Mouse (Mus musculus): ENCODE data around the gene Cx3cr1. TPM values are rescaled to one million over a fixed set of nuclear protein-coding genes. Genes with fewer than 3 reads are reported as not detected.

Cx3cr1 gene
- polyA plus RNA-seq, 1 experiment from 2014 or later: 1.8 TPM

GRCm38 (mm10) chr9:119923462-119923861 lies 146.2 kb downstream of the Cx3cr1 start:
- DNase-seq: no peak
- no peak for ATAC-seq
- Histone ChIP-seq H3K4me1 (ENCODE audit: insufficient read depth) (no peaks in the 10 kb centered on the region), H3K27me3 (ENCODE audit: insufficient read depth, low read length) (no peaks in the 10 kb centered on the region), H3K4me2 (ENCODE audit: low read depth, low read length) (no peak overlapping the region), H3K27ac (ENCODE audit: low read depth) (no peak overlapping the region), H3K9ac (replicated peaks) (no peak overlapping the region), H3K4me3 (ENCODE audit: low read depth, low read length) (no peak overlapping the region), H3K36me3 (replicated peaks; ENCODE audit: insufficient read depth, low read length) (peaks cover 78% of the 10 kb centered on the region), H3K9me3 (ENCODE audit: low read length) (no peaks in the 10 kb centered on the region)
- TF ChIP-seq EP300 (IDR thresholded peaks at IDR 0.05; ENCODE audit: low read depth): no peak
- TF ChIP-seq CTCF (IDR thresholded peaks at IDR 0.05; ENCODE audit: low read depth): no peak
- 65% methylated on average over 4 of the region's 4 CpGs for WGBS (ENCODE audit: insufficient replicate concordance)

GRCm38 (mm10) chr9:119919858-119920257 lies 149.8 kb downstream of the Cx3cr1 start:
- H3K4me1 ChIP-seq (ENCODE audit: insufficient read depth): no peaks in the 10 kb centered on the region
- no peak for DNase-seq
- H3K36me3 ChIP-seq (replicated peaks; ENCODE audit: insufficient read depth, low read length): peaks cover 82% of the 10 kb centered on the region
- no peaks in the 10 kb centered on the region for H3K27me3 ChIP-seq (ENCODE audit: insufficient read depth, low read length)
- no peaks in the 10 kb centered on the region for H3K9me3 ChIP-seq (ENCODE audit: low read length)
- TF ChIP-seq EP300 (IDR thresholded peaks at IDR 0.05; ENCODE audit: low read depth): no peak
- TF ChIP-seq CTCF (IDR thresholded peaks at IDR 0.05; ENCODE audit: low read depth): no peak
- no peak overlapping the region for H3K9ac ChIP-seq (replicated peaks)
- ATAC-seq: no peak
- no peak overlapping the region for H3K27ac ChIP-seq (ENCODE audit: low read depth)
- 71% methylated on average over 1 of the region's 1 CpGs for WGBS (ENCODE audit: insufficient replicate concordance)
- H3K4me2 ChIP-seq (ENCODE audit: low read depth, low read length): no peak overlapping the region
- H3K4me3 ChIP-seq (ENCODE audit: low read depth, low read length): no peak overlapping the region

DNA sequence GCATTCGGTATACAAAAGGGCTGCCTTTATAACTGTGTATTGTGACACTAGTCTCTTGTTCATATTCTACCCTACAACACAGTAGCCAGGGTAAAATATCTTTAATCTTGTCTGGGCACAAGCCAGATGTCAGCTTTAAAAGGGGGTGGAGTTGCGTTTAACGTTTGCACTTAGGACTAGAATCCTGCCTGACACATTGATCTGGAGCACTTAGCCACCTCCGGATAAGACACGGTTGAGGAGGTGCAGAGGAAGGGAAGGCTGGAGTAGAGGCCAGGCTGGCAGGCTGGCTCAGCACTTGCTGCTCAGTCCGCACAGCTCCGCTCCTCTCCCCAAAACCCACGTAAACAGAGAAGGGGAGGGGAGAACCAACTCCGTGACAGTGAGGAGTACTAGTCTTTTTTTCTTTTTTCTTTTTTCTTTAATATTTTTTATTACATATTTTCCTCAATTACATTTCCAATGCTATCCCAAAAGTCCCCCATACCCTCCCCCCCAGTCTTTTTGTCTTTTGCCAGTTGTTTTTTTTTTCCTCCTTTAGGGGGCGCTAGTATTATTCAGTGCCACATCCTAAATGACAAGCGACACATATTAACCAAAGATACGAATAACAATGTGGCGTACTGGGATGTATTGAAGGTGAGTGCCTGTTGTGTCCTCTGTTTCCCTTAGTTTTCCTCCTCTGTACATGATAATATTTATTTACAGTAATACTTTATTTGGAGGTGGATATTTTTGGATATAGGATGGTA lies 156.4 kb downstream of the Cx3cr1 start:
- Histone ChIP-seq H3K4me1 (ENCODE audit: insufficient read depth) (no peaks in the 10 kb centered on the region), H3K27ac (ENCODE audit: low read depth) (no peak overlapping the region), H3K9me3 (ENCODE audit: low read length) (no peaks in the 10 kb centered on the region), H3K36me3 (replicated peaks; ENCODE audit: insufficient read depth, low read length) (peaks cover 84% of the 10 kb centered on the region), H3K4me3 (ENCODE audit: low read depth, low read length) (no peak overlapping the region), H3K27me3 (ENCODE audit: insufficient read depth, low read length) (no peaks in the 10 kb centered on the region), H3K9ac (replicated peaks) (no peak overlapping the region), H3K4me2 (ENCODE audit: low read depth, low read length) (no peak overlapping the region)
- TF ChIP-seq EP300 (IDR thresholded peaks at IDR 0.05; ENCODE audit: low read depth) (no peak), CTCF (IDR thresholded peaks at IDR 0.05; ENCODE audit: low read depth) (peak; percentile 47)
- 69% methylated on average over 13 of the region's 13 CpGs for WGBS (ENCODE audit: insufficient replicate concordance)
- no peak for DNase-seq
- ATAC-seq: no peak

DNA sequence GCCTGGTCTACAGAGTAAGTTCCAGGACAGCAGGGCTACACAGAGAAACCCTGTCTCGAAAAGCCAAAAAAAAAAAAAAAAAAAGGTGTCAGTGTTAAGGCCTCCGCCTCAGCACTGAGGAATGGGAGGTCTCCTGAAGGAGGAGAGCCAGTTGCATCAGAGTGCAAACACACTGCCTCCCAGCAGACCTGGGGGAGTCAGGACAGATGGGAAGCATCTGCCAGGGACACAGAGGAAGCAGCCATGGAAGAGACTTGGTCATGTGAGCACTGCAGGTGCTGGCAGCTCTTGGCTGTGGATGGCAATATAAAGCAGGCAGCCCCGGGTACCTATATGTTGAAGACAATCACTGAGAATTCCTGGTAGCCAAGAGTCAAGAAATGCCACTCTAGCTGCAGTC lies 159.7 kb downstream of the Cx3cr1 start:
- H3K4me2 ChIP-seq (ENCODE audit: low read depth, low read length): no peak overlapping the region
- ATAC-seq (no peak), DNase-seq (no peak)
- no peaks in the 10 kb centered on the region for H3K27me3 ChIP-seq (ENCODE audit: insufficient read depth, low read length)
- H3K9ac ChIP-seq (replicated peaks): no peak overlapping the region
- WGBS (ENCODE audit: insufficient replicate concordance): 73% methylated on average over 3 of the region's 3 CpGs
- H3K27ac ChIP-seq (ENCODE audit: low read depth): no peak overlapping the region
- no peaks in the 10 kb centered on the region for H3K9me3 ChIP-seq (ENCODE audit: low read length)
- no peak overlapping the region for H3K4me3 ChIP-seq (ENCODE audit: low read depth, low read length)
- peaks cover 92% of the 10 kb centered on the region for H3K36me3 ChIP-seq (replicated peaks; ENCODE audit: insufficient read depth, low read length)
- TF ChIP-seq EP300 (IDR thresholded peaks at IDR 0.05; ENCODE audit: low read depth): no peak
- TF ChIP-seq CTCF (IDR thresholded peaks at IDR 0.05; ENCODE audit: low read depth): no peak
- H3K4me1 ChIP-seq (ENCODE audit: insufficient read depth): no peaks in the 10 kb centered on the region

DNA sequence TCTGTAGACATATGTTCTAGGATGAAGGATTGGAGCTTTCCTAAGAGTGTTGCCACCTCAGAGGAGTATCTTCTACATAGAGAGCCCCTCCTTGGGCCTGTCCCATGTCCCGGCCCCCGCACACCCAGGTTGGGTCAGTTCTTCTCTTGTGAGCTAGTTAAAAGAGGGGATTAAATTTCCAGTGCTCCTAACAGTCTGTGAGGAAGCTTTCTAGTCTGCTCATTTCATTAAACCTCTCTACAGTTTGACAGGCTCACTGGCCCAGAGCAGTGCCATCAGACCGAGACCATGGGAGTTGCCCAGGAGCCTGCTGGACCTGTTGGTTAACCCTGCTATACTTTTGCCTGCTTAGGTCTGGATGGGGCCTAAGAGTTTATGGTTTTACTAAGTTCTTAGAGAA lies 161.0 kb downstream of the Cx3cr1 start:
- H3K9me3 ChIP-seq (ENCODE audit: low read length): no peaks in the 10 kb centered on the region
- no peak for DNase-seq
- H3K9ac ChIP-seq (replicated peaks): no peak overlapping the region
- no peak overlapping the region for H3K4me2 ChIP-seq (ENCODE audit: low read depth, low read length)
- H3K4me1 ChIP-seq (ENCODE audit: insufficient read depth): no peaks in the 10 kb centered on the region
- H3K27me3 ChIP-seq (ENCODE audit: insufficient read depth, low read length): no peaks in the 10 kb centered on the region
- H3K4me3 ChIP-seq (ENCODE audit: low read depth, low read length): no peak overlapping the region
- WGBS (ENCODE audit: insufficient replicate concordance): 89% methylated on average over 3 of the region's 3 CpGs
- peaks cover 92% of the 10 kb centered on the region for H3K36me3 ChIP-seq (replicated peaks; ENCODE audit: insufficient read depth, low read length)
- ATAC-seq: no peak
- H3K27ac ChIP-seq (ENCODE audit: low read depth): no peak overlapping the region
- TF ChIP-seq CTCF (IDR thresholded peaks at IDR 0.05; ENCODE audit: low read depth) (no peak), EP300 (IDR thresholded peaks at IDR 0.05; ENCODE audit: low read depth) (no peak)

DNA sequence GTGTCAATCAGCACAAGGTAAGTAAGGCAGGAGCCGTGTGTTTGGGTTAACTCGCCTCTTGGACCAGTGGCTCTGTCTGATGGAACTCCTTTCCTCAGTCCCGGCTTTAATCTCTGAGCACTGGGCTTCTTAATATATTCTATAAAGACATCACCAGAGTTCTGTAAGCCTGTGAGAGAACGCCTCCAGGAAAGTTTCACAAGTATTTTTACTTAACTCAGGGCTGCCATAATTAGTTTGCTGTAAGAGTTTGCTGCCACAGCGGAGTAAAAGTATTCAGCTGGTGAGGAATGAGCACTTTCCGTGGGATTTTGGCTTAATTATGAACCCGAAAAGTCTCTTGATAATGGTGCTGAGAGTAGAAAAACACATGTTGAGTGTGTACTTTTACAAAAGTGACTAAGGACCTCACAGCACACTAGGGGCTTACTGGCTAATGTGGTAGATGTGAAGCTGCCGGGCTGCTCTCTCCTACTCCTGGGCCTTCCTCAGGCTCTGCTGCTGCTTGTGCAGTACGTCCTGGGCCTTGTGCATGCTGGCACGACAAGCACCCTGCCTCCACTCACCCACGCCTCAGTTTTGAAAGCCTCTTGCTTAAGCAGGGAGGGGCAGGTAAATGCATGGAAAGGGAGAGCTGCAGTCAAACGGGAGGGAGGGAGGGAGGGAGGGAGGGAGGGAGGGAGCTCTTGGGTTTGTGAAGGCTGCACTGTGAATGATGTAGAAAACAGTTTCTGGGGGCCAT lies 167.1 kb downstream of the Cx3cr1 start:
- Histone ChIP-seq H3K27ac (ENCODE audit: low read depth) (no peak overlapping the region), H3K9me3 (ENCODE audit: low read length) (no peaks in the 10 kb centered on the region), H3K4me3 (ENCODE audit: low read depth, low read length) (no peak overlapping the region), H3K9ac (replicated peaks) (no peak overlapping the region), H3K4me1 (ENCODE audit: insufficient read depth) (no peaks in the 10 kb centered on the region), H3K27me3 (ENCODE audit: insufficient read depth, low read length) (no peaks in the 10 kb centered on the region), H3K4me2 (ENCODE audit: low read depth, low read length) (no peak overlapping the region), H3K36me3 (replicated peaks; ENCODE audit: insufficient read depth, low read length) (peaks cover 51% of the 10 kb centered on the region)
- DNase-seq: no peak
- no peak for ATAC-seq
- TF ChIP-seq EP300 (IDR thresholded peaks at IDR 0.05; ENCODE audit: low read depth): no peak
- no peak for TF ChIP-seq CTCF (IDR thresholded peaks at IDR 0.05; ENCODE audit: low read depth)
- 79% methylated on average over 12 of the region's 12 CpGs for whole genome bisulfite sequencing (ENCODE audit: insufficient replicate concordance)

All from liver, postnatal 0 days (tissue).